Mouse (Mus musculus) heart, embryonic 14.5 days (tissue): ENCODE data around the gene Nxnl2. TPM values are rescaled to one million over a fixed set of nuclear protein-coding genes. Genes with fewer than 3 reads are reported as not detected.
A peak's percentile ranks its signal among the peaks of the same experiment; 100 is the strongest.

Source experiments
- ATAC-seq: fragments of 200-750 bp; cut with Nextera tagmentation; 2 replicates; pipeline ENCODE4 v1.8.0; 2017; ENCODE audit warnings: low read depth, moderate TSS enrichment; ENCODE audit not compliant: insufficient number of reproducible peaks, insufficient read depth, low FRiP score
- H3K27ac ChIP-seq, 2 experiments: fragments of 200-500 bp in 1 of 2; fragments of 300-500 bp in 1 of 2; sonication (generic) in 1 of 2; replicated peaks in 1 of 2; 2 replicates each; pipeline ENCODE4 v1.5.1; 2012 to 2014; ENCODE audit warnings: low read depth in 2 of 2, low read length in 2 of 2, control low read depth in 1 of 2, mild to moderate bottlenecking in 1 of 2, mixed read lengths in 1 of 2; ENCODE audit not compliant: control insufficient read depth in 1 of 2, insufficient read depth in 1 of 2
- H3K27me3 ChIP-seq: fragments of 300-500 bp; sonication (generic); 2 replicates; pipeline ENCODE4 v1.6.1; 2014; ENCODE audit warnings: mild to moderate bottlenecking, low read length, control low read depth; ENCODE audit not compliant: control insufficient read depth, insufficient read depth
- H3K36me3 ChIP-seq: fragments of 300-500 bp; sonication (generic); 2 replicates; pipeline ENCODE4 v1.6.1; 2014; ENCODE audit warnings: mild to moderate bottlenecking, control low read depth, low read length, mixed read lengths; ENCODE audit not compliant: control insufficient read depth, insufficient read depth
- H3K4me1 ChIP-seq, 2 experiments: fragments of 200-500 bp in 1 of 2; fragments of 300-500 bp in 1 of 2; sonication (generic) in 1 of 2; 2 replicates each; pipeline ENCODE4 v1.6.1; 2012 to 2014; ENCODE audit warnings: low read length in 2 of 2, control low read depth in 1 of 2, mixed read lengths in 1 of 2; ENCODE audit not compliant: control insufficient read depth in 2 of 2, insufficient read depth in 2 of 2
- H3K4me2 ChIP-seq: fragments of 300-500 bp; sonication (generic); 2 replicates; pipeline ENCODE4 v1.6.1; 2014; ENCODE audit warnings: mild to moderate bottlenecking, low read length
- H3K4me3 ChIP-seq, 2 experiments: fragments of 200-500 bp in 1 of 2; fragments of 300-500 bp in 1 of 2; sonication (generic) in 1 of 2; 2 replicates each; pipeline ENCODE4 v1.5.1; 2012 to 2014; ENCODE audit warnings: low read length in 2 of 2, mild to moderate bottlenecking in 2 of 2, control low read depth in 1 of 2, low read depth in 1 of 2, moderate library complexity in 1 of 2; ENCODE audit not compliant: control insufficient read depth in 1 of 2, insufficient read depth in 1 of 2
- H3K9ac ChIP-seq: fragments of 300-500 bp; sonication (generic); 2 replicates; pipeline ENCODE4 v1.6.1; 2014; ENCODE audit warnings: mild to moderate bottlenecking, low read length
- H3K9me3 ChIP-seq: fragments of 300-500 bp; sonication (generic); 2 replicates; pipeline ENCODE4 v1.6.1; 2016; ENCODE audit warnings: low read length, control low read depth; ENCODE audit not compliant: control insufficient read depth
- WGBS: fragments of 180-500 bp; shearing (Covaris S2); extraction: QIAGEN DNeasy Blood & Tissue Kit; methylation state at CpG from one replicate; pipeline ENCODE4 v1.1.7; 2014; 5-methylcytosine and 5-hydroxymethylcytosine counted together
- polyA plus RNA-seq: library from polyadenylated mRNA; unstranded; fragments of >200 nt; fragmentation: Nextera tagmentation; extraction: Ambion mirVana; gene quantifications from 2 replicates; pipeline ENCODE4 v1.2.1, GENCODE M21; 2014

The Nxnl2 gene
- 1.2 and 2.3 TPM in 2 replicates for polyA plus RNA-seq

DNA sequence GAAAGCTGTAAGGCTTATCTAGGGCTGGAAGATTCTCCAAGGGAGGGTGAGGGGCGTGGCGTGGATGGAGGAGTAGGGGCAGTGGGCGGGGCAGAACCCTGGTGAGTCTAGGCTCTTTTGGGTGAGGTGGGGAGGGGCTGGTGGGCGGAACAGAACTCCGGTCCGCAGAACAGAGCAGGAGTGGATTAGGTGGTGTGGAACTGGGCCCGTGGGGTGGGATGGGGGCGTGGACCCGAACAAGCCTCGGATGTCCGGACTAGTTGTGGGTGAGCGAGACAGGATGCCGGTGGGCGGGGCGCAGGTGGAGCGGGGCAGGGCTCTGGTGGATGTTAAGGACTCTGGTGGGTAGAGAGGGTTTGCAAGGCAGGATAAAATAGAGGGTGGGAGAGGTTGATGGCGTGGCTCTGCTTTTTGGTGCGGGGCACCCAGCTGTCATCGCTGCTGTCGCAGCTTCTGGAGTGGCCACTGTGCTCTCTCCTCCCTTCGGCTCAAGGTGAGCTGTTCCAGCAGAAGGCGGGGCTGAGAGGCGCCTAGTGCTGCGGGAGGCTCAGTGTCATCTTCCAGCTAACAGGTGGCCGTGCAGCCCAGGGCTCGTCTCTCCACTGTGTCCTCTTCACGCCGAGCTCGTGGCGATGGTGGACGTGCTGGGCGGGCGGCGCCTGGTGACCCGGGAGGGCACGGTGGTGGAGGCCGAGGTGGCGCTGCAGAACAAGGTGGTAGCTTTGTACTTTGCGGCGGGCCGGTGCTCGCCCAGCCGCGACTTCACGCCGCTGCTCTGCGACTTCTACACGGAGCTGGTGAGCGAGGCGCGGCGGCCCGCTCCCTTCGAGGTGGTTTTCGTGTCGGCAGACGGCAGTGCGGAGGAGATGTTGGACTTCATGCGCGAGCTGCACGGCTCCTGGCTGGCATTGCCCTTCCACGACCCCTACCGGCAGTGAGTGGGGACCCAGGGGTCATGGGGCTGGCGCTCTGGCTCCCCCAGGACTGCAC, at the start of gene Nxnl2:
TSS of gene Nxnl2 (plus strand) at position 332 of the 990 bp plus-strand sequence.
- peak; percentile 52 for ATAC-seq
- under 1% methylated on average over 64 of the region's 64 CpGs for WGBS
- peak within 1 kb of the TSS; percentile 67 for H3K9ac ChIP-seq

DNA sequence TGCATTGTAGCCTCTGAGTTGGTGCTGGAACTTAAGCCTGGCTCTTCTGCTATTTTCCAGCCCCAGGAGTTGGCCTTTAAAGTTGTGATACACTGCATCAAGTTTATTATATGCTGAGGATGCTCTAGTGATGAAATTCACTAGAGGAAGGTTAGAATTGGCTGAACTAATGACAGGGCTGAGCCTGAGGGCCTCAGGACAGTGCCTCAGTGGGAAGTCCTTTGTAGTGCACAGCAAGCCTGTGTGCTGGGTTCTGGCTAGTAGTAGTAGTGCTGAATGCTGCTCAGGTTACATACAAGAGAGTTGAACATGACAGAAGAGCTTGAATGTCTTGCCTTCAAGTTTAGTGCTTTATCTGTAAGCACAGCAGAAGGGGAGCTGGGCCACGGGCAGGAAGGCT, 48.9 kb upstream of the Nxnl2 start:
- 0% methylated on average over 1 of the region's 1 CpGs for WGBS
- H3K36me3 ChIP-seq, result no peaks in the 10 kb centered on the region
- no peak overlapping the region for H3K4me3 ChIP-seq
- ATAC-seq, result no peak
- no peak overlapping the region for H3K4me2 ChIP-seq
- H3K9ac ChIP-seq, result no peak overlapping the region
- peaks cover 14 to 81% of the 10 kb centered on the region in 2 experiments for H3K4me1 ChIP-seq
- no peaks in the 10 kb centered on the region for H3K9me3 ChIP-seq
- 0 out of 4 replicates have a peak overlapping the region, but pooled peaks of 1 of the 2 experiments have one; percentile 7 for H3K27ac ChIP-seq
- H3K27me3 ChIP-seq, result no peaks in the 10 kb centered on the region

More for the DNA sequence above, at the start of gene Nxnl2:
- Histone ChIP-seq H3K4me1 (peaks cover 4 to 6% of the 10 kb centered on the region in 2 experiments; a peak in 2 of 4 replicates), H3K36me3 (no peaks in the 10 kb centered on the region), H3K4me3 (peak within 1 kb of the TSS; percentile 48 to 55), H3K27me3 (peaks cover 14% of the 10 kb centered on the region), H3K27ac (no peak within 1 kb of the TSS), H3K4me2 (peak within 1 kb of the TSS; percentile 100), H3K9me3 (no peaks in the 10 kb centered on the region)

DNA sequence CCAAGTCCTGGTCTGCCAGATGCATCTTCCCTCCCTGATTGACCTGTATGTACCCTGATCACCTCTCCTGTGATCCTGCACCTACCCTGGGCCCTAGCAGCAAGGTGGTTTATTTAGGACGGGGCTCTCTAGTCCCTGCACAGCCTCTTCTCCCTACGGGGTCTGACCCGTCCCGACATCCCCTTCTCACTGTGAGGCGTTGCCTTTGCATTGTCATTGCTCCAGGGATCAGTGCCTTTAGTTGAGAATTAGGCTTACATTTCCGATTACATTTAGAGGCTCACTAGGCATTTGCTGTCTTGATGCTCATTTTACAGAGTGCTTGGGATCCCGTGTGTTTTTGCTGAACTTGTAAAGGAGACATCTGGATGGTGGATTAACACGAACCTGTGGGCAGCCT, 48.1 kb upstream of the Nxnl2 start:
- no peak for ATAC-seq
- Histone ChIP-seq H3K9me3 (no peaks in the 10 kb centered on the region), H3K4me3 (no peak overlapping the region), H3K36me3 (peaks cover 2% of the 10 kb centered on the region; the same call in 1 of the 2 replicates), H3K27ac (no peak overlapping the region), H3K4me1 (peaks cover 14 to 81% of the 10 kb centered on the region in 2 experiments), H3K4me2 (no peak overlapping the region), H3K9ac (no peak overlapping the region), H3K27me3 (no peaks in the 10 kb centered on the region)
- 82% methylated on average over 8 of the region's 8 CpGs for WGBS

DNA sequence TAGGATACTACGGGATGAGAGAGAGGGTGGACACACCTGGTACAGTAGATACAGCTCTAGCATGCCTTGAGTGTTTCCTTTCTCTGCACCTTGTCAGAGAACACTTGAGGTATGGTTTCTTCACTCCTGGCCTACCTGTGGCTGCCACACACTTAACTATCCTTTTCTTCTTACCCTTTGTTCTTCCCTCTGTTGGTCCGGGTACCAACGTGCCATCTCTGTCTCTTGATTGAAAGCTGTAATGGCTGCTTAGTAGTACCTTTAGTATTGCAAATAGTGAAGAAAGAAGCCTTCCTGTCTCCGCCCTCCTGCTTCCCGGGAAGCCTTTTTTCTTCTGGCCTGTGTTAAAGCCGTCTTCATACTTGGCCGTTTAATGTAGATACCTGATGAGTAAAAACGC, 45.5 kb upstream of the Nxnl2 start:
- Histone ChIP-seq H3K27ac (no peak overlapping the region), H3K4me2 (no peak overlapping the region), H3K4me3 (no peak overlapping the region), H3K27me3 (no peaks in the 10 kb centered on the region), H3K4me1 (peaks cover 13 to 63% of the 10 kb centered on the region in 2 experiments), H3K9me3 (no peaks in the 10 kb centered on the region), H3K9ac (no peak overlapping the region), H3K36me3 (peaks cover 22% of the 10 kb centered on the region)
- WGBS, result 64% methylated on average over 8 of the region's 8 CpGs
- no peak for ATAC-seq

DNA sequence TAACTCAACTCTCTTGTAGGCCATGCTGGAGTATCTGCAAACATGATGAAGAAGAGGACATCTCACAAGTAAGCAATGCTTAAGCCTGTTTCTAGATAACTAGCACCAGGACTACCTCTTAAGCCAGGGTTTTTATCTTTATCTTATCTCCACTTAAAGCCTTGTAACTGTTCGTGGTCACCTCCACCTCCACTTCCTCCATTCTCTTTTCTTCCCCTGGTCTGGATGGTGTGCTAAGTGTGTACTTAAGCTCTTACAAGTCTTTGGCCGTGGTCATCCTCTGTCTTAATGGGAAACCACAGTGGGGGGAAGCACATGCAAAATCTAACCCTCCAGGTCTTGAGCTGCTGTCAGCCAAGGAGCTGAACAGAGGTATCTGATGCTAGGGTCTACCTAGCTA, 42.9 kb upstream of the Nxnl2 start:
- no peak overlapping the region; a peak in 1 of 4 replicates for H3K27ac ChIP-seq
- H3K4me1 ChIP-seq, result peaks cover 5 to 40% of the 10 kb centered on the region in 2 experiments
- no peak overlapping the region for H3K4me3 ChIP-seq
- WGBS, result 23% methylated on average over 2 of the region's 2 CpGs
- peaks cover 38% of the 10 kb centered on the region for H3K36me3 ChIP-seq
- H3K4me2 ChIP-seq, result no peak overlapping the region
- no peak for ATAC-seq
- no peaks in the 10 kb centered on the region for H3K9me3 ChIP-seq
- no peak overlapping the region for H3K9ac ChIP-seq
- H3K27me3 ChIP-seq, result no peaks in the 10 kb centered on the region

DNA sequence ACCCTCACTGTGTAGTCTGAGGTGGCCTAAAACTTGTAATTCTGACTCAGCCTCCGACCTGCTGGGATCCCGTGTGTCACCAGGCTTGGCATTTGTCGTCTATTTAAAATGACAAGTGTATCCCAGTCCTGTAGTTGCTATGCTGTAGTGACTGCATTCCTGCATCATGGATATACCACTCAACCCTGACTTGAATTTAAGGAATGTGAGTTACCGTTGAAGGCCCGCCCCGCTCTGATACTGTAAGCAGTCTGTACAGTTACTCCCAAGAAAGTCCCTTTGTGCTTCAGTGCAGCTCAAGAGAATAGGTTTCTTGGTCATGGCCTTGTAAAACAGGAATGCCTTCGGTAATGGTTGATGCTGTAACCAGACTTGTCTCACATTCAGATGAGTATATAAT, 42.4 kb upstream of the Nxnl2 start:
- H3K4me2 ChIP-seq, result no peak overlapping the region
- peaks cover 38% of the 10 kb centered on the region for H3K36me3 ChIP-seq
- ATAC-seq, result no peak; the same call in 1 of the 2 replicates
- no peak overlapping the region for H3K27ac ChIP-seq
- H3K4me1 ChIP-seq, result peaks cover 5 to 35% of the 10 kb centered on the region in 2 experiments
- H3K27me3 ChIP-seq, result no peaks in the 10 kb centered on the region
- no peak overlapping the region for H3K9ac ChIP-seq
- 39% methylated on average over 7 of the region's 7 CpGs for WGBS
- H3K4me3 ChIP-seq, result no peak overlapping the region
- H3K9me3 ChIP-seq, result no peaks in the 10 kb centered on the region

DNA sequence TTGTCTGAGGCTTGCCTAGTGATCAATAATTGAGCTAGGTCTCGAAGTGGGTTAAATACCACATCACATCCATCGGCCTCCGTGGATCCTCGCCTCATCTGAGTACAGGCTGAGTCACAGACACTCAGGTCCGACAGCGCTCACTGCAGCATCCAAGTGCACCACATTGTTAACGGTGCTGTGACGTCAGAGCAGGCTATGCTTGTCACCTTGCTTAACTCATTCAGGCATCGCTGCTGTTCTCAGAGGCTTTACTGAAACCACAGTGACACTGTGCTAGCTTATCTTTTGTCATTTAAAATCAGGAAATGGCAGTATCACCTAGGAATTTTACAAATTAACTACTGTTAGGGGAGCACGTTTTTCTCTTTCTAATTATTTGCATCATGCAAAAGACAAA, 39.6 kb upstream of the Nxnl2 start:
- no peak overlapping the region for H3K27ac ChIP-seq
- 71% methylated on average over 10 of the region's 10 CpGs for WGBS
- H3K4me3 ChIP-seq, result no peak overlapping the region
- no peaks in the 10 kb centered on the region for H3K9me3 ChIP-seq
- H3K4me2 ChIP-seq, result no peak overlapping the region
- ATAC-seq, result no peak
- H3K9ac ChIP-seq, result no peak overlapping the region
- peaks cover 5 to 24% of the 10 kb centered on the region in 2 experiments for H3K4me1 ChIP-seq
- H3K27me3 ChIP-seq, result no peaks in the 10 kb centered on the region
- H3K36me3 ChIP-seq, result peaks cover 51% of the 10 kb centered on the region
